Comparison of ENCODE assay signal across 8 mouse cellular contexts in genomic region chr10:43918696-43919608, GRCm38 (mm10). TPM values are rescaled to one million over a fixed set of nuclear protein-coding genes. Genes with fewer than 3 reads are reported as not detected.
DNase-seq lines count a peak whose midpoint lies in the region; ATAC-seq and TF ChIP-seq lines count a peak whose summit lies in the region.

No protein-coding gene starts in this region.

- peak; percentile 99 for TF ChIP-seq CTCF in midbrain, postnatal 0 days (IDR thresholded peaks at IDR 0.05)
- peak; percentile 93; the same call in 1 of the 2 replicates for TF ChIP-seq CTCF in spleen, adult 2 months (IDR thresholded peaks at IDR 0.05; ENCODE audit: extremely low read depth, insufficient read depth, insufficient read length, insufficient replicate concordance)

- H3K27me3 ChIP-seq in heart, embryonic 12.5 days (replicated peaks) = no peaks in the 10 kb centered on the region
- no peaks in the 10 kb centered on the region for H3K27me3 ChIP-seq in midbrain, postnatal 0 days (ENCODE audit: insufficient read depth, low read length)
- H3K27me3 ChIP-seq in spleen, adult 2 months (ENCODE audit: control insufficient read depth, insufficient read depth, low read length) = no peaks in the 10 kb centered on the region

- TF ChIP-seq POLR2A in spleen, adult 2 months (IDR thresholded peaks at IDR 0.05; ENCODE audit: low read depth, low read length) = no peak

- peaks cover 11% of the 10 kb centered on the region for H3K36me3 ChIP-seq in heart, embryonic 12.5 days
- H3K36me3 ChIP-seq in midbrain, postnatal 0 days (ENCODE audit: insufficient read depth, low read length) = peaks cover 3% of the 10 kb centered on the region; the same call in 1 of the 2 replicates
- no peaks in the 10 kb centered on the region for H3K36me3 ChIP-seq in spleen, adult 2 months (ENCODE audit: control insufficient read depth, insufficient read depth, low read length)

- intact Hi-C loops in left cerebral cortex, postnatal 4 days (cut with DNase I) = loop anchor here (2.0 kb wide), 1 partner anchor 344 kb away; no protein-coding TSS in a partner anchor

- DNase-seq in heart, adult 11 months = peak; percentile 88
- peak; percentile 91 to 93 for DNase-seq in cerebellum, postnatal 10 days
- peak; percentile 35 to 84 for DNase-seq in frontal cortex, postnatal 14 days (ENCODE audit: low spot score in 2 of 2)
- peak; percentile 79 for DNase-seq in induced T-regulatory cell, adult 2 months (ENCODE audit: low read depth)
- DNase-seq in left cerebral cortex, postnatal 4 days = peak; percentile 84
- peak; percentile 83 for DNase-seq in midbrain, postnatal 0 days (ENCODE audit: low spot score)
- DNase-seq in spleen, adult 2 months (ENCODE audit: low read depth in 1 of 2, low spot score in 2 of 2) = peak; percentile 67 to 86

- WGBS in heart, embryonic 12.5 days = 34% methylated on average over 17 of the region's 17 CpGs
- WGBS in midbrain, postnatal 0 days = 36% methylated on average over 17 of the region's 17 CpGs
- 46% methylated on average over 17 of the region's 17 CpGs for WGBS in spleen, adult 2 months

- peaks cover 8% of the 10 kb centered on the region for H3K4me1 ChIP-seq in heart, embryonic 12.5 days (replicated peaks)
- H3K4me1 ChIP-seq in midbrain, postnatal 0 days (ENCODE audit: insufficient read depth, low read length) = no peaks in the 10 kb centered on the region
- peaks cover 3% of the 10 kb centered on the region; the same call in 1 of the 2 replicates for H3K4me1 ChIP-seq in spleen, adult 2 months (ENCODE audit: control insufficient read depth, insufficient read depth, insufficient read length)

- no peak overlapping the region for H3K27ac ChIP-seq in heart, embryonic 12.5 days (ENCODE audit: poor library complexity, severe bottlenecking)
- no peak overlapping the region for H3K27ac ChIP-seq in midbrain, postnatal 0 days (ENCODE audit: low read depth, low read length)
- no peak overlapping the region for H3K27ac ChIP-seq in spleen, adult 2 months (ENCODE audit: insufficient read depth, low read length)

- no peak overlapping the region for H3K9ac ChIP-seq in heart, embryonic 12.5 days
- no peak overlapping the region for H3K9ac ChIP-seq in midbrain, postnatal 0 days (replicated peaks; ENCODE audit: low read length, poor library complexity, severe bottlenecking)

- H3K4me2 ChIP-seq in heart, embryonic 12.5 days = no peak overlapping the region
- no peak overlapping the region for H3K4me2 ChIP-seq in midbrain, postnatal 0 days (ENCODE audit: low read depth, low read length, poor library complexity, severe bottlenecking)

- no peak for ATAC-seq in heart, embryonic 12.5 days (ENCODE audit: insufficient number of reproducible peaks, low FRiP score)
- peak; percentile 69 for ATAC-seq in midbrain, postnatal 0 days (ENCODE audit: low FRiP score)

- H3K9me3 ChIP-seq in heart, embryonic 12.5 days (replicated peaks) = no peaks in the 10 kb centered on the region
- H3K9me3 ChIP-seq in midbrain, postnatal 0 days (ENCODE audit: low read length) = no peaks in the 10 kb centered on the region

- H3K4me3 ChIP-seq in heart, embryonic 12.5 days = no peak overlapping the region
- no peak overlapping the region for H3K4me3 ChIP-seq in midbrain, postnatal 0 days (ENCODE audit: low read depth, low read length)
- no peak overlapping the region for H3K4me3 ChIP-seq in spleen, adult 2 months (ENCODE audit: extremely low read depth, insufficient read depth, insufficient read length)

RNA-seq across cellular contexts. Expression of gene Rtn4ip1, which starts 17.3 kb away (rescaled TPM):
- 31.4 and 31.6 TPM in 2 replicates for polyA plus RNA-seq in heart, embryonic 12.5 days (2016; fragmentation: Nextera tagmentation; extraction: Ambion mirVana)
- 10 to 100 TPM; 10.7 to 11.2 TPM for total RNA-seq in left cerebral cortex, postnatal 4 days (2021)
- total RNA-seq in midbrain, postnatal 0 days (2014; rRNA removed) = 3.7 and 6.2 TPM in 2 replicates
- polyA plus RNA-seq in midbrain, postnatal 0 days (2015; fragmentation: Nextera tagmentation; extraction: Ambion mirVana) = 8.9 and 10.4 TPM in 2 replicates
- 6.7 and 6.9 TPM in 2 replicates for polyA plus RNA-seq in spleen, adult 2 months (2012; rRNA removed)

RNA-seq across cellular contexts. Expression of gene Qrsl1, which starts 17.4 kb away (rescaled TPM):
- polyA plus RNA-seq in heart, embryonic 12.5 days (2016; fragmentation: Nextera tagmentation; extraction: Ambion mirVana) = 25.6 and 26.1 TPM in 2 replicates
- total RNA-seq in left cerebral cortex, postnatal 4 days (2021) = 10 to 100 TPM; 14.6 to 16.0 TPM
- 15.3 and 17.9 TPM in 2 replicates for total RNA-seq in midbrain, postnatal 0 days (2014; rRNA removed)
- polyA plus RNA-seq in midbrain, postnatal 0 days (2015; fragmentation: Nextera tagmentation; extraction: Ambion mirVana) = 18.2 and 19.1 TPM in 2 replicates
- polyA plus RNA-seq in spleen, adult 2 months (2012; rRNA removed) = 9.0 and 9.4 TPM in 2 replicates
